Mouse (Mus musculus) cerebellum, postnatal 25 days (tissue): ENCODE measurements at regions not wholly inside any gene's neighbourhood (a gene's known extent, or its start where the extent isn't known, plus 50 kb on each side); places are given as distances from the start of the nearest gene placed in this dataset.
"Not testable (repeated sequence)": the region's sequence is repeated elsewhere in the genome, so short reads cannot be mapped to it uniquely, and the experiment has no call there.

Experiments
- DNase-seq, 2 experiments: peaks; one replicate each; pipeline ENCODE4 v3.0.0; 2021; ENCODE audit warnings: mixed read lengths in 2 of 2

GRCm38 (mm10) chr17:74138517-74138916 lies 90.8 kb upstream of the Srd5a2 start:
- DNase-seq: not testable (repeated sequence)

GRCm38 (mm10) chr17:74134976-74135375 lies 87.3 kb upstream of the Srd5a2 start:
- peak in 1 of 2 experiments; percentile 5 for DNase-seq

DNA sequence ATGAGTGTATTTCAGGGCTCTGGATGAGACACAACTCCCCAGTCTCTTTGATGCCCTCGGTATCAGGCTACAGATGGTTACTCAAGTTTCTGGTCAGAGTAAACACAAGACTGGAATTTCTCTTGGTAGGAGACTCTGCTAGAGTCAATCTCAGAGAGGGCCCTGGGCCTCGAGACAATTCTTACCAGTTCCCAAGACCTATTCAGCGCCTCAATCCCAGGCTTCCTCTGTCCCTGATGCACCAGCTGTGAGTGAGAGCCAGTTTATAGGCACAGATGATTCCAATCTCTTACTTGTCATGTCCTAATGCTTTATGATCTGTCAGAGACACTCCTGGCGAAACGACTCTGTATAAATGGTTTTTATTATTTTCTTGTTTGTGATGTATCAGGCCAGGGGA lies 83.8 kb upstream of the Srd5a2 start:
- DNase-seq: no peak

GRCm38 (mm10) chr17:74122944-74123343 lies 75.2 kb upstream of the Srd5a2 start:
- DNase-seq: no peak

- DNase-seq: no peak
These were observed 73.3 kb upstream of the Srd5a2 start for GRCm38 (mm10) chr17:74120969-74121368.
